Mouse (Mus musculus) adipose tissue, adult 10 weeks (tissue): ENCODE measurements around the gene Aadacl3. TPM values are rescaled to one million over a fixed set of nuclear protein-coding genes. Genes with fewer than 3 reads are reported as not detected.

ENCODE experiments used
- polyA plus RNA-seq: library from polyadenylated mRNA; stranded (reverse); fragments of 350-450 nt; fragmentation: Illumina TruSeq; extraction: RNeasy Lipid Tissue Mini Kit (QIAGEN cat#74804); gene quantifications from one replicate; pipeline ENCODE4 v1.2.3, GENCODE M21; 2014; ENCODE audit warnings: low read depth, low replicate concordance

The Aadacl3 gene
- polyA plus RNA-seq: not detected

DNA sequence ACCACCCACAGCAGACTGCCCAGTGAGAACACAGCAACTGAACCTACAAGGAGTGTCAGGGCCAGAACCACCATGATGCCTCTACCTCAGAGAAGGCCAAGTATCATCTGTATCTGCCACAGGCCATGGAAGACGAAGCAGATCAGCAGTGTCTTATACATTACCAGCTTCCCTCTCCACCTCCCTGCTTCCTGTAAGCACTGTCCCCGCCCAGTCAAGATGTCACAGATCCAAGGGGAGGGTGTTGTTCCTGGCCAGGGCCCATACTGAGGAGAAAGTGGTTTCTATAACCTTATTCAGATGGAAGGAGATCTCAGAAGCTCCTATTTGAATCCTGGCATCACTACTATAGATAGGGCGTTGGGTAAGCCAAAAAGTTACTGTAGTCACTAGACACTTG, at the start of gene Aadacl3:
Gene Aadacl3 (minus strand): TSS at position 101 of the 400 bp plus-strand sequence.

DNA sequence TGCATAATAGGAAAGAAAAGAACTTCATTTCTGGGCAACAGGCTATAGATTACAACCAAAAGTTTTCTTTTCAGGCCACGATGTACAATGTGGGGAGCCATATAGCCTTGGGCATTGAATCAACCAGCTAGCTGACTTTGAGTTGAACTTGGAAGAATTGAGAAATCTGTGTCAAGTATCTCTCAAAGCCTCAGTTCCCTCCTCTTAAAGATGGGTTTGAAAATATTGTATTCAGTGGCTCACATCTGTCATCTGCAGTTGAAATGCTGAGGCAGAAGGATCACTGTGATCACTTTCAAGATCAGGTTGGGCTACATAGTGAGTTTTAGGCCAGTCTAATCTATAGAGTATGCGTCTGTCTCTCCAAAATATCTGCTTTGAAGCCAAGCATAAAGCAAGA, 10.3 kb downstream of the Aadacl3 start, which contains the start of gene Gm9944:
Gene Gm9944 (minus strand): TSS at position 101 of the 400 bp plus-strand sequence.

DNA sequence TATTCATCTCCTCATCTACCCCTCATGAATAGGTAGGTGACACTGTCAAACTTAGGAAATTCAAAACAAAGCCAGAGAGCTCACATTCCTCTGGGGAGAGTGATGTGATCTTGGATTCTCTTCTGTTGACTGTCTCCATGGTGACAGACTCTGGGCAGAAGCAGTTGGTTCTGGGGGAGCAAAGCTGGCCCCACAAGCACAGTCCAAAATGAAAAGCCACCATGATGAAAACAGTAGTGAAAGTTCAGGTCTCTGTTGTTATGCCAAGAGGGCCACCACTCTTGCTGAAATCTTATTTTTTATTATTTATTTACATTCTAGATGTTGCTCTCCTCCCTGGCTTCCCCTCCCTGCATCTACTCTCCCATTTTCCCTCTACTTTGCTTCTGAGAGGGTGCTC, 24.9 kb downstream of the Aadacl3 start, which contains the start of gene 1700012P22Rik:
Gene 1700012P22Rik (minus strand): TSS at position 101 of the 400 bp plus-strand sequence.

DNA sequence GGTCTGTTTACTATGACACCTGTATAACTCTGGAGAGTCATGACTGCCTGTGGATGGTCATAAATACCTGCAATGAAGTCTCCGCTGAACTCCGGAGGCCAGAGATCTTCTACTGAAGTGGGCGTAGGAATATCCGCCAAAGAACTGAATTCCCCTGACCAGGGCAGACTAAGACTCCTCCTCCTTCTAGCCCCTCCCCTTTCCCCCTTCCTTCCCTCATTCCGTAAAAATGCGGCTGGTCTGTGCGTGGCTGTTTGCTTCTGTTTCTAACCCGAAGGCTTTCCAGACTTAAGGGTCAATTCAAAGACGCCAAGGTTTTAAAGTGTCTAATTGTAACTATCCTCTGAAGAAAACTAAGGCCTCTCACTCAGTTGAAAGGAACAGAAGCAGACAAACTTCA, 55.3 kb downstream of the Aadacl3 start, which contains the start of gene Pramef12:
Gene Pramef12 (minus strand): TSS at position 175 of the 400 bp plus-strand sequence.

Other genes with a start within 250 kb of the Aadacl3 start
- gene Pramel5, start 183.3 kb downstream of the Aadacl3 start, polyA plus RNA-seq: not detected
- gene Gm13128, start 133.5 kb downstream of the Aadacl3 start, polyA plus RNA-seq: not detected
- not detected for gene Gm13119, start 105.8 kb downstream of the Aadacl3 start, polyA plus RNA-seq
- gene Pramef20, start 85.8 kb downstream of the Aadacl3 start, polyA plus RNA-seq: not detected
- 7.7 TPM for gene Pramef12, start 55.3 kb downstream of the Aadacl3 start, polyA plus RNA-seq
- gene 1700012P22Rik, start 25.0 kb downstream of the Aadacl3 start, polyA plus RNA-seq: 1.5 TPM
- not detected for gene Gm9944, start 10.4 kb downstream of the Aadacl3 start, polyA plus RNA-seq
- gene 9430007A20Rik, start 56.1 kb upstream of the Aadacl3 start, polyA plus RNA-seq: not detected
- not detected for gene Gm13124, start 101.4 kb upstream of the Aadacl3 start, polyA plus RNA-seq
- gene Aadacl4, start 150.0 kb upstream of the Aadacl3 start, polyA plus RNA-seq: not detected
- not detected for gene Gm436, start 222.6 kb upstream of the Aadacl3 start, polyA plus RNA-seq